Mouse (Mus musculus) embryo, embryonic 11 days (tissue): Measurements from ENCODE around the gene 1810013L24Rik.
A peak's percentile ranks its signal among the peaks of the same experiment; 100 is the strongest.

Source experiments
- DNase-seq: peaks from one replicate; pipeline ENCODE4 v3.0.0-alpha.2; 2015

The 1810013L24Rik gene

GRCm38 (mm10) chr16:8829564-8830359 lies at the start of gene 1810013L24Rik:
Gene 1810013L24Rik (plus strand): TSS chr16:8830100.
- peak; percentile 99 for DNase-seq

DNA sequence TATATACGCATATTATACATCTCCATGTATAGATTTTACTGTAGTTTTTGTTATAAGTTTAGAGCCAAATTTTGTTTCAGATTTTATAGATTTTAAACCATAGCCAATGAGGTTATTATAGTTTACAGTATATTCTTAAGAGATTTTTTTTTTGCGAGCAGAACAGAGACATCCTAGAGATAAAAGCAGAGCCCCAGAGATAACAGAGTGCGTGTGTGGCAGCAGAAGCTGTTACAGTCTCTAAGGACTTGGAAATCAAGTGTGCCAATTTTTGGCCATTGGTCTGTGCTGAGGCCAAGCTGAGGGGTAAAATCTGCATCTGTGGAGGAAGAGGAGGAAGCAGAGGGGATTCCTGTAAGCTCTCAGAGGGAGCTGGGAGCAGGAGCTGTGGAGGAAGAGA lies 49.7 kb upstream of the 1810013L24Rik start:
- DNase-seq: no peak

DNA sequence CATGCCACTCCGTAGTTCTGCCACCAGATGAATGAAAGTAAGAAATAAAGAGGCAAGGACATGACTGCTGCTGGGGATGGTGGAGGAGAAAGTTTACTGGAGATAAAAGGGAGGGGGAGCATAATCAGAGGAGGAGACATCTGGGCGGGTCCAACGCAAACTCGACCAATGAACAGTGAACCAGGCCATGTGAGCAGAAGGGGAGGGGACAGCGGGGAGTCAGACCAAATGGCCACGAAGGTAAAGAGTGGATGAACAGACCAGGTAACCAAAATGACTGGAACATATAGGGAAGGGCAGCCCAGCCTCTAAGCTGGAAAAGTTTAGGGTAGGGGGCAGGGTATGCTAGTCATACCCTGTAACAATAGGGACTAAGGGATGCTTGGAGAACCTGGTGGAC lies 48.7 kb upstream of the 1810013L24Rik start:
- DNase-seq: no peak

DNA sequence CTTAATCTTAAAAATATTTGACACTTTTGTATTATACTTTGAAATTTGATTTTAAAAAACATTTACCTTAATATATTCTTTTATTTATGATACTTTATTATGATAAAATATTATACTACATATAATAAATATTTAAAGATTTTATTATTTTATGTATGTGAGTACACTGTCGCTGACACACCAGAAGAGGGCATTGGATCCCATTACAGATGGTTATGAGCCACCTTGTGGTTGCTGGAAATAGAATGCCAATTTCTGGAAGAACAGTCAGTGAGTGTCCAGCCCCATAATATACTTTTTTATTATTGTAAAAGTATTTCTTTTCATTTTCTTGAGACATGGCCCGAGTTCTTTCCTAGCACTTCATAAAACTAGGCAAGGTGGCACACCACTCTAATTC lies 48.2 kb upstream of the 1810013L24Rik start:
- no peak for DNase-seq

DNA sequence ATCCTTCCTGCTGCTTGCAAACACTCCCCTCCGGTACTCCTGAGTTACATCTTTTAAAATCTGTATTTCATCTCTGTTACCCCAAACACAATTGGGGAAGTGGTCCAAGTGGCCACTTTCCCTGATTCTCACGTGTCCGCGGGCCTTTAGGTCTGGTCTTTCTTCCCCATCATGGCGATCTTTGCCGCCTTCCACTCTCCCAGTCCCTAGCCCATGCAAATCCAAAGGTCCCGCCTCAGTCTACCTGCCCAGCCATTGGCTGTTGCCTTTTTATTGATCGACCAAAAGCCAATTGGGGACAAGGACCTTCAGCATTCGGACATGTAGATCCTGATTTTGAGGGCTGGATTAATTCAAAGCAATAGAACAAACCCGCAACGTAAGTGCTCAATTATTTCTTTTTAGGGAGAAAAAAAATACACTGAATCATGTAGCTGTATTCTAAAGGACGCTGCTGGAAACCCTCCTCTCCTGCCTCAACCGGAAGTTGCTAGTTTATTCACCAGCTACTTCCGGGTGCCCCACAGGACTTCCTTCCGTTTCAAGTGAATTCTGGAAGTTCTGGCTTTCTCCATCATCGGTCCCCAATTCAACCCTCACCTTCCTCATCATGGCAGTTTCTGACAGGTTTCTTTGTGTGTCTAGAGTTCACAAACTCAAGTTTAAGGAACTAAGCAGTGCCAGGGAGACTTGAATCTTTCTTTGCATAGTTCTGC lies 46.5 kb upstream of the 1810013L24Rik start:
- no peak for DNase-seq

GRCm38 (mm10) chr16:8784753-8785152 lies 45.1 kb upstream of the 1810013L24Rik start:
- no peak for DNase-seq

- DNase-seq: no peak
These were observed 39.0 kb upstream of the 1810013L24Rik start for GRCm38 (mm10) chr16:8790886-8791285.

- DNase-seq: no peak
These were observed 37.8 kb upstream of the 1810013L24Rik start, which contains the start of gene Usp7 for GRCm38 (mm10) chr16:8791949-8792557. Gene Usp7 (minus strand): TSS chr16:8792308.

DNA sequence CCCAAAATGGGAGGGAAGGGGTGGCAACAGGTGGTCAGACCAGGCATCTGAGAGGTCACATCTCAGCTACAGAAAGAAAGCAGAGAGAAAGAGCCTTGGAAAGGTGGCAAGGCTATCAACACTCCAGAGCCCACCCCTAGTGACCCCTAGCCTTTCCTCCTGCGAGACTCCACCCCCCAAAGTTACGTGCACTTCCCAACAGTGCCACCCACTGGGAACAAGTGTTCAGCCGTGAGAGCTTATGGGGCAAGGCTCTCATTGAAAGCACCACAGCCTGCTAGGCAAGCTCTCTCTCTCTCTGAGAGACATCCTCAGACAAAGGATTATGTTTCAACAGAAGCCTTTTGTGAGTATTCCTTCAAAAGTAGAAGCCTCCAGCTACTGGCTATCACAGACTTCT lies 34.9 kb upstream of the 1810013L24Rik start:
- DNase-seq: peak; percentile 44

DNA sequence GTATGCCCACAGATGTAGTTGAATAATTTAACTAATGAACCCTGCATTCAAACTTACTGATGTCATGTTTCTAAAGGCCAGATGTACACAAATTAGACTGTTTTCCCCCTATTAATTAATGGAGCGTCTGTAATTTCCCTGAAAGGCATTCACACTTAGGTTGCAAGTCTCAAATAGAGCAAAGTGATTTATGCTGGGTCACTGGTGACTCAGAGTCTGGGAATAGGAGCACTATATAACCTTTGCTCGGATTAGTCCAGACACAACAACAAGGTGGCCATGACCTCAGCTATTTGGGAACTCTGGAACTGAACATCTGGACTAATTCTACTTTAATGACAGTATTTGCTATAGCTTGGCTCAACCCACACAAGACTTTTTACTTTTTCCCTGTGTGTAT lies 34.0 kb upstream of the 1810013L24Rik start:
- DNase-seq: no peak

DNA sequence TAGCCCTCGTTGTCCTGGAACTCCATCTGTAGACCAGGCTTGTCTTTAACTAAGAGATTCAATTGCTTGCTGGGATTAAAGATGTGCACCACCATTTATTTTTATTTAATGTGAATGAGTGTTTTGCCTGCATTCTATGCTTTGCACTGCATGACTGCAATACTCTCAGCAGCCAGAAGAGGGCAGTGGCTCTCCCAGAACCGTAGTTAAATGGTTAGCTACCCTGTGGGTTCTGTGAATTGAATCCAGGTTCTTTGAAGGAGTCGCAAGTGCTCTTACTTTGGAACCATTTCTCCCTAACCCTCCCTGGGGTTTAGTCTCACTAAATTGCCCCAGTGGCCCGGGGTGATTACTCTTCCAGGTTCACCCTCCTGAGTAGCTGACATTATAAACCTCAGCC lies 23.2 kb upstream of the 1810013L24Rik start:
- DNase-seq: peak; percentile 38

- DNase-seq: no peak
These were observed 19.3 kb upstream of the 1810013L24Rik start for GRCm38 (mm10) chr16:8810399-8811127.

GRCm38 (mm10) chr16:8817872-8818271 lies 12.0 kb upstream of the 1810013L24Rik start:
- DNase-seq: no peak

DNA sequence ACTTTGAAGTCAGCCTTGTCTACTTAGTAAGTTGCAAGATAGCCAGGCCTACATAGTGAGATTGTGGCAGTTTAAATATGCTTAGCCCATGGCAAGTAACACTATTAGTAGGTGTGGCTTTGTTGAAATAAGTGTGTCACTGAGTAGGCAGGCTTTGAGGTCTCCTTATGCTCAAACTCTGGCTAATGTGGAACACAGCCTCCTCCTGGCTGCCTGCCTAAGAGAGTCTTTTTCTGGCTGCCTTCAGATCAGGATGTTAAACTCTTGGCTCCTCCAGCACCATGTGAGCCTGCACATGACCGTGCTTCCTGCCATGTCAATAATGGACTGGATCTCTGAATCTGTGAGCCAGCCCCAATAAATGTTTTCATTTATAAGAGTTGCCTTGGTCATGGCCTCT lies 8.5 kb upstream of the 1810013L24Rik start:
- no peak for DNase-seq

GRCm38 (mm10) chr16:8822586-8822985 lies 7.3 kb upstream of the 1810013L24Rik start:
- no peak for DNase-seq

DNA sequence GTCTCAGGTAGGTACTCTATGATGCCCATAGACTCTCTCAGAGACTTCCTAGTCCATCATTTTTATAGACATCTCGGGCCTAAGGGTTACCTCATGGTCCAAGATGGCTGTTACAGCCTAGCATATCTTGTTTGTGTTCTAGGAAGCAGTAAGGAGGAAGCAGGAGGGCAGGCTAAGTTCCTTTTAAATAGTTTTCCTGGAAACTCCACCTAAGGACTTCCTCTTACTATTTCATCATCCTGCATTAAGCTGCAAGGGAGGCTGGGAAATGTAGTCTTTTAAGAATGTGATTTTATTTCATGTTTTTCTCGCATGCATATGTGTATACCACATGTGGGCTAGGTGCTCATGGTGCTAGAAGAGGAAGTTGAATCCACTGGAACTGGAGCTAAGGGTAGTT lies 6.2 kb upstream of the 1810013L24Rik start:
- peak; percentile 13 for DNase-seq

GRCm38 (mm10) chr16:8827366-8827765 lies 2.5 kb upstream of the 1810013L24Rik start:
- no peak for DNase-seq

GRCm38 (mm10) chr16:8828636-8829563 lies 1.0 kb upstream of the 1810013L24Rik start:
- DNase-seq: peak; percentile 77

GRCm38 (mm10) chr16:8830431-8831211 lies 721 bp downstream of the 1810013L24Rik start:
- DNase-seq: peak; percentile 70

- peak; percentile 28 for DNase-seq
These were observed 1.3 kb downstream of the 1810013L24Rik start for GRCm38 (mm10) chr16:8831241-8831640.

GRCm38 (mm10) chr16:8836876-8837275 lies 7.0 kb downstream of the 1810013L24Rik start:
- no peak for DNase-seq
